Mouse (Mus musculus) heart, embryonic 13.5 days (tissue): Measurements from ENCODE around the gene Fads6. TPM values are rescaled to one million over a fixed set of nuclear protein-coding genes. Genes with fewer than 3 reads are reported as not detected.

ENCODE experiments used
- ATAC-seq: fragments of 200-750 bp; cut with Nextera tagmentation; 2 replicates; pipeline ENCODE4 v1.8.0; 2017; ENCODE audit warnings: moderate TSS enrichment; ENCODE audit not compliant: insufficient number of reproducible peaks, low FRiP score, low TSS enrichment; ENCODE audit errors: extremely low read depth
- H3K27ac ChIP-seq: fragments of 300-500 bp; sonication (generic); replicated peaks from 2 replicates; pipeline ENCODE4 v1.5.1; 2015; ENCODE audit warnings: moderate library complexity, mild to moderate bottlenecking, inconsistent platforms
- H3K27me3 ChIP-seq: fragments of 300-500 bp; sonication (generic); replicated peaks from 2 replicates; pipeline ENCODE4 v1.6.1; 2015; ENCODE audit warnings: mild to moderate bottlenecking, inconsistent platforms
- H3K36me3 ChIP-seq: fragments of 300-500 bp; sonication (generic); 2 replicates; pipeline ENCODE4 v1.6.1; 2015; ENCODE audit warnings: mild to moderate bottlenecking, inconsistent platforms
- H3K4me1 ChIP-seq: fragments of 300-500 bp; sonication (generic); 2 replicates; pipeline ENCODE4 v1.6.1; 2015; ENCODE audit warnings: inconsistent platforms
- H3K4me2 ChIP-seq: fragments of 300-500 bp; sonication (generic); 2 replicates; pipeline ENCODE4 v1.6.1; 2015; ENCODE audit warnings: inconsistent platforms, mild to moderate bottlenecking, moderate library complexity
- H3K4me3 ChIP-seq: fragments of 300-500 bp; sonication (generic); 2 replicates; pipeline ENCODE4 v1.5.1; 2015; ENCODE audit warnings: moderate library complexity, mild to moderate bottlenecking, inconsistent platforms
- H3K9ac ChIP-seq: fragments of 300-500 bp; sonication (generic); 2 replicates; pipeline ENCODE4 v1.6.1; 2015; ENCODE audit warnings: inconsistent platforms, mild to moderate bottlenecking, moderate library complexity
- H3K9me3 ChIP-seq: fragments of 300-500 bp; sonication (generic); 2 replicates; pipeline ENCODE4 v1.6.1; 2016; ENCODE audit warnings: inconsistent platforms
- WGBS: fragments of 180-500 bp; shearing (Covaris S2); methylation state at CpG from one replicate; pipeline ENCODE4 v1.1.7; 2015; ENCODE audit warnings: mixed read lengths; 5-methylcytosine and 5-hydroxymethylcytosine counted together
- microRNA-seq: library from miRNA; unstranded; fragments of <30 nt; microRNA quantifications from one replicate; pipeline ENCODE4, GENCODE M21; 2016
- polyA plus RNA-seq: library from polyadenylated mRNA; unstranded; fragments of >200 nt; fragmentation: Nextera tagmentation; extraction: Ambion mirVana; gene quantifications from 2 replicates; pipeline ENCODE4 v1.2.1, GENCODE M21; 2015

Fads6 gene
- polyA plus RNA-seq, 1 experiment from 2014 or later: 0.74 TPM

DNA sequence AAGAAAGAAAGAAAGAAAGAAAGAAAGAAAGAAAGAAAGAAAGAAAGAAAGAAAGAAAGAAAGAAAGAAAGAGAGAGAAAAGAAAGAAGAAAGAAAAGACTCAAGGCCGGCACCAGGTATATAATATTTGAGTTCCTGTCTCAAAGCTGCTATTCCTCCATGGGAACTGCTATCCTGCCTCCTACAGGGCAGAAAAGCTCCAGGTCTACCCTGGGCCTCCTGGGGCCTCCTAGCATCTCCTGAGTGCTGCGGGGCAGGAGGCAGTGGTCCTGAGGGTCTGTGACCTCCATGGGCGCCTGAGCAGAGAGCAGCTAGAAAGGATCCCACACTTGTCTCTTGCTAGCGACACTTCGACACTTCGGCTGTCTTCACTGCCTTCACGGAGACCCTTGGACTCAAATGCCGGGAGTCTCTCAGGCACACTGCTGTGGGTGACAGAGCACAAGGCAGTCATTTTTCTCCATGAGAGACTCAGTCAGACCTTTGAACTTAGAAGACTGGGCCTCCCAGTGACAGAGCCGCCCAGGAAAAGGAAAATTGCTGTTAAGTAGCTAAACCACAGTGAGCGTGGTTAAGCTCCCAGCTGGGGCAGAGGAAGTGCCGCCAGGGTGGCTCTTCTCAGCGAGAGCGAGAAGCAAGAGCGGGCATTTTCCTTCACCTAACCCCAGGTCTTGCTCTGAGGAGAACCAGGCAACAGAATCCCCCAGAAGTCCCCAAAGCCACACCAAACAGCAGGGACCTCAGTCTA lies 66.1 kb downstream of the Fads6 start:
- ATAC-seq: no peak
- peaks cover 74% of the 10 kb centered on the region for H3K4me1 ChIP-seq
- H3K36me3 ChIP-seq: no peaks in the 10 kb centered on the region
- H3K4me2 ChIP-seq: no peak overlapping the region
- H3K27ac ChIP-seq: no peak overlapping the region; the same call in 1 of the 2 replicates
- 53% methylated on average over 14 of the region's 14 CpGs for WGBS
- no peak overlapping the region for H3K4me3 ChIP-seq
- H3K9ac ChIP-seq: 0 out of 2 replicates have a peak overlapping the region, but pooled peaks have one; percentile 40
- H3K9me3 ChIP-seq: no peaks in the 10 kb centered on the region
- peaks cover 45% of the 10 kb centered on the region for H3K27me3 ChIP-seq

Small RNA genes lying within 50 kb of the gene (microRNA-seq; reads per million reads assigned to microRNA genes)
- gene Gm25837: not detected

Other genes starting within 250 kb of the Fads6 start
- not detected in 2 replicates for gene Cd300ld3, start 249.3 kb downstream of the Fads6 start, polyA plus RNA-seq
- not detected in 2 replicates for gene Cd300e, start 235.5 kb downstream of the Fads6 start, polyA plus RNA-seq
- 1.2 and 1.7 TPM in 2 replicates for gene Rab37, start 206.2 kb downstream of the Fads6 start, polyA plus RNA-seq
- gene Cd300lf, start 163.7 kb downstream of the Fads6 start, polyA plus RNA-seq: 0.37 and 0.38 TPM in 2 replicates
- gene Slc9a3r1, start 134.3 kb downstream of the Fads6 start, polyA plus RNA-seq: 23.1 and 24.4 TPM in 2 replicates
- gene Tmem104, start 110.2 kb downstream of the Fads6 start, polyA plus RNA-seq: 7.1 and 7.7 TPM in 2 replicates
- gene Nat9, start 109.8 kb downstream of the Fads6 start, polyA plus RNA-seq: 13.8 and 19.0 TPM in 2 replicates
- gene Grin2c, start 30.4 kb downstream of the Fads6 start, polyA plus RNA-seq: 0.04 TPM in 1 of 2 replicates, not detected in the other
- 9.5 and 11.7 TPM in 2 replicates for gene Fdxr, start 20.6 kb downstream of the Fads6 start, polyA plus RNA-seq
- not detected in 2 replicates for gene Otop2, start 9.5 kb upstream of the Fads6 start, polyA plus RNA-seq
- gene Ush1g, start 24.4 kb upstream of the Fads6 start, polyA plus RNA-seq: 0.09 and 0.13 TPM in 2 replicates
- not detected in 2 replicates for gene Otop3, start 37.1 kb upstream of the Fads6 start, polyA plus RNA-seq
- 6.8 and 7.0 TPM in 2 replicates for gene Hid1, start 70.1 kb upstream of the Fads6 start, polyA plus RNA-seq
- gene Cdr2l, start 84.3 kb upstream of the Fads6 start, polyA plus RNA-seq: 6.7 and 7.4 TPM in 2 replicates
- gene Mrpl58, start 106.1 kb upstream of the Fads6 start, polyA plus RNA-seq: 173 and 184 TPM in 2 replicates
- 1,581 and 1,838 TPM in 2 replicates for gene Atp5h, start 122.3 kb upstream of the Fads6 start, polyA plus RNA-seq
- gene Kctd2, start 122.5 kb upstream of the Fads6 start, polyA plus RNA-seq: 8.8 and 12.1 TPM in 2 replicates
- 0.07 and 0.19 TPM in 2 replicates for gene Trim80, start 142.9 kb upstream of the Fads6 start, polyA plus RNA-seq
- gene Slc16a5, start 164.8 kb upstream of the Fads6 start, polyA plus RNA-seq: 0.10 and 0.21 TPM in 2 replicates
- gene Armc7, start 178.0 kb upstream of the Fads6 start, polyA plus RNA-seq: 6.6 and 6.9 TPM in 2 replicates
- gene Nt5c, start 194.2 kb upstream of the Fads6 start, polyA plus RNA-seq: 57.0 and 59.4 TPM in 2 replicates
- gene Jpt1, start 216.7 kb upstream of the Fads6 start, polyA plus RNA-seq: 432 and 502 TPM in 2 replicates
- gene Sumo2, start 238.6 kb upstream of the Fads6 start, polyA plus RNA-seq: 606 and 657 TPM in 2 replicates